In genomic region chr9:88481061-88481790, GRCm38 (mm10) we compare ENCODE assay signal across 8 mouse cellular contexts. TPM values are rescaled to one million over a fixed set of nuclear protein-coding genes. Genes with fewer than 3 reads are reported as not detected.
A peak's percentile ranks its signal among the peaks of the same experiment; 100 is the strongest.
DNase-seq lines count a peak whose midpoint lies in the region; ATAC-seq and TF ChIP-seq lines count a peak whose summit lies in the region.

No protein-coding gene starts in this region.

- no peaks in the 10 kb centered on the region for H3K9me3 ChIP-seq in heart, embryonic 12.5 days (replicated peaks)
- no peaks in the 10 kb centered on the region for H3K9me3 ChIP-seq in kidney, embryonic 15.5 days (replicated peaks)
- no peaks in the 10 kb centered on the region for H3K9me3 ChIP-seq in stomach, embryonic 16.5 days (replicated peaks; ENCODE audit: control insufficient read depth, low read length)

- peaks cover 11% of the 10 kb centered on the region for H3K79me2 ChIP-seq in liver, adult 2 months (ENCODE audit: control insufficient read depth, insufficient read depth, low read length)

- H3K4me1 ChIP-seq in embryonic fibroblast, embryonic 13.5 days (ENCODE audit: control insufficient read depth, insufficient read depth, low read length), result peaks cover 5% of the 10 kb centered on the region; the same call in 1 of the 2 replicates
- H3K4me1 ChIP-seq in heart, embryonic 12.5 days (replicated peaks), result peaks cover 15% of the 10 kb centered on the region
- H3K4me1 ChIP-seq in kidney, embryonic 15.5 days, result peaks cover 15% of the 10 kb centered on the region
- peaks cover 7% of the 10 kb centered on the region for H3K4me1 ChIP-seq in liver, adult 2 months (ENCODE audit: control insufficient read depth, insufficient read depth, low read length)
- peaks cover 5% of the 10 kb centered on the region for H3K4me1 ChIP-seq in stomach, embryonic 16.5 days (ENCODE audit: control insufficient read depth, insufficient read depth, low read length)

- under 1% methylated on average over 75 of the region's 78 CpGs for WGBS in heart, embryonic 12.5 days
- under 1% methylated on average over 77 of the region's 78 CpGs for WGBS in kidney, embryonic 15.5 days
- WGBS in liver, adult 2 months, result 1% methylated on average over 78 of the region's 78 CpGs
- under 1% methylated on average over 76 of the region's 78 CpGs for WGBS in stomach, embryonic 16.5 days

- peak overlapping the region; percentile 97 for H3K27ac ChIP-seq in embryonic fibroblast, embryonic 13.5 days (ENCODE audit: insufficient read depth, low read length)
- peak overlapping the region; percentile 98 for H3K27ac ChIP-seq in heart, embryonic 12.5 days (ENCODE audit: poor library complexity, severe bottlenecking)
- H3K27ac ChIP-seq in kidney, embryonic 15.5 days, result peak overlapping the region; percentile 99
- peak overlapping the region; percentile 97 for H3K27ac ChIP-seq in liver, adult 2 months (replicated peaks; ENCODE audit: insufficient read depth, low read depth, low read length)
- peak overlapping the region; percentile 99 for H3K27ac ChIP-seq in stomach, embryonic 16.5 days (ENCODE audit: low read length)

- peaks cover 11% of the 10 kb centered on the region for H3K36me3 ChIP-seq in heart, embryonic 12.5 days
- H3K36me3 ChIP-seq in kidney, embryonic 15.5 days, result peaks cover 13% of the 10 kb centered on the region
- H3K36me3 ChIP-seq in liver, adult 2 months (ENCODE audit: control insufficient read depth, insufficient read depth, low read length), result peaks cover 11% of the 10 kb centered on the region; the same call in 1 of the 2 replicates
- 0 out of 2 replicates have a peak, but pooled peaks cover 7% of the 10 kb centered on the region for H3K36me3 ChIP-seq in stomach, embryonic 16.5 days (ENCODE audit: control insufficient read depth, insufficient read depth, low read length)

- TF ChIP-seq POLR2A in embryonic fibroblast, embryonic 13.5 days (IDR thresholded peaks at IDR 0.05; ENCODE audit: low read depth, low read length), result no peak
- no peak for TF ChIP-seq POLR2A in liver, adult 2 months (IDR thresholded peaks at IDR 0.05; ENCODE audit: extremely low read depth, insufficient read depth, low read length)

- peak overlapping the region; percentile 94 for H3K4me2 ChIP-seq in heart, embryonic 12.5 days
- peak overlapping the region; percentile 72 for H3K4me2 ChIP-seq in kidney, embryonic 15.5 days
- peak overlapping the region; percentile 89 for H3K4me2 ChIP-seq in stomach, embryonic 16.5 days (ENCODE audit: low read depth, low read length)

- H3K9ac ChIP-seq in heart, embryonic 12.5 days, result peak overlapping the region; percentile 99
- H3K9ac ChIP-seq in kidney, embryonic 15.5 days, result peak overlapping the region; percentile 99
- H3K9ac ChIP-seq in liver, adult 2 months (ENCODE audit: low read depth, low read length), result peak overlapping the region; percentile 99
- H3K9ac ChIP-seq in stomach, embryonic 16.5 days (ENCODE audit: low read length), result peak overlapping the region; percentile 99

- peak overlapping the region; percentile 81 for H3K4me3 ChIP-seq in embryonic fibroblast, embryonic 13.5 days (ENCODE audit: insufficient read depth, low read length)
- H3K4me3 ChIP-seq in heart, embryonic 12.5 days, result peak overlapping the region; percentile 95
- peak overlapping the region; percentile 100 for H3K4me3 ChIP-seq in kidney, embryonic 15.5 days (replicated peaks)
- H3K4me3 ChIP-seq in liver, adult 2 months (ENCODE audit: insufficient read depth, low read depth, low read length), result peak overlapping the region; percentile 88
- peak overlapping the region; percentile 95 for H3K4me3 ChIP-seq in stomach, embryonic 16.5 days (replicated peaks; ENCODE audit: low read length)

- no peak for TF ChIP-seq CTCF in embryonic fibroblast, embryonic 13.5 days (IDR thresholded peaks at IDR 0.05; ENCODE audit: borderline replicate concordance, insufficient read depth, low read length)
- TF ChIP-seq CTCF in liver, adult 2 months (IDR thresholded peaks at IDR 0.05; ENCODE audit: low read depth, low read length), result no peak

- DNase-seq in CD4-positive, CD25-positive, alpha-beta regulatory T cell, adult 2 months (ENCODE audit: low read depth, low spot score), result peak; percentile 64
- peak; percentile 8 to 29 for DNase-seq in adrenal gland, postnatal 4 days (ENCODE audit: low spot score in 2 of 2)
- peak; percentile 30 for DNase-seq in liver, adult 2 months (ENCODE audit: extremely low read depth, low read depth, low spot score)
- peak; percentile 58 for DNase-seq in neural tube, embryonic 10.5 days (ENCODE audit: extremely low spot score, low spot score)

- ATAC-seq in heart, embryonic 12.5 days (ENCODE audit: insufficient number of reproducible peaks, low FRiP score), result peak; percentile 33
- peak; percentile 11 for ATAC-seq in kidney, embryonic 15.5 days (replicated peaks; ENCODE audit: low FRiP score)
- peak; percentile 5; the same call in 1 of the 2 replicates for ATAC-seq in stomach, embryonic 16.5 days (ENCODE audit: insufficient read depth, low FRiP score)

- H3K27me3 ChIP-seq in heart, embryonic 12.5 days (replicated peaks), result no peaks in the 10 kb centered on the region
- no peaks in the 10 kb centered on the region for H3K27me3 ChIP-seq in kidney, embryonic 15.5 days
- no peaks in the 10 kb centered on the region for H3K27me3 ChIP-seq in liver, adult 2 months (ENCODE audit: control insufficient read depth, insufficient read depth, low read length)
- no peaks in the 10 kb centered on the region for H3K27me3 ChIP-seq in stomach, embryonic 16.5 days (ENCODE audit: control insufficient read depth, insufficient read depth, low read length)

RNA-seq across cellular contexts. Expression of gene Syncrip, which starts 1.1 kb away (rescaled TPM):
- total RNA-seq in adrenal gland, postnatal 4 days (2021), result 100 to 1,000 TPM; 101 to 112 TPM
- 240 and 252 TPM in 2 replicates for polyA plus RNA-seq in embryonic fibroblast, embryonic 13.5 days (2011; ENCODE audit: insufficient read length, low read depth, missing spikeins)
- polyA plus RNA-seq in heart, embryonic 12.5 days (2016; fragmentation: Nextera tagmentation; extraction: Ambion mirVana), result 67.7 and 74.2 TPM in 2 replicates
- 103 and 110 TPM in 2 replicates for polyA plus RNA-seq in kidney, embryonic 15.5 days (2015; fragmentation: Nextera tagmentation; extraction: Ambion mirVana)
- total RNA-seq in liver, adult 2 months (2014; rRNA removed), result 21.0 and 21.3 TPM in 2 replicates
- 2.1 and 2.3 TPM in 2 replicates for polyA plus RNA-seq in liver, adult 2 months (2012; rRNA removed)
- 79.8 and 87.4 TPM in 2 replicates for polyA plus RNA-seq in stomach, embryonic 16.5 days (2015; fragmentation: Nextera tagmentation; extraction: Ambion mirVana)

RNA-seq across cellular contexts. Expression of gene Gm20537, which starts 24.8 kb away (rescaled TPM):
- 1 to 10 TPM in 1 of 2 experiments, under 1 TPM in 1; 0.73 to 1.3 TPM for total RNA-seq in adrenal gland, postnatal 4 days (2021)
- 12.3 and 19.7 TPM in 2 replicates for polyA plus RNA-seq in embryonic fibroblast, embryonic 13.5 days (2011; ENCODE audit: insufficient read length, low read depth, missing spikeins)
- polyA plus RNA-seq in heart, embryonic 12.5 days (2016; fragmentation: Nextera tagmentation; extraction: Ambion mirVana), result 0.98 TPM in 1 of 2 replicates, not detected in the other
- polyA plus RNA-seq in kidney, embryonic 15.5 days (2015; fragmentation: Nextera tagmentation; extraction: Ambion mirVana), result 0.23 and 0.45 TPM in 2 replicates
- 0.83 TPM in 1 of 2 replicates, not detected in the other for total RNA-seq in liver, adult 2 months (2014; rRNA removed)
- 0.91 and 1.1 TPM in 2 replicates for polyA plus RNA-seq in liver, adult 2 months (2012; rRNA removed)
- 0.40 and 1.2 TPM in 2 replicates for polyA plus RNA-seq in stomach, embryonic 16.5 days (2015; fragmentation: Nextera tagmentation; extraction: Ambion mirVana)

RNA-seq across cellular contexts. Expression of gene Snx14, which starts 42.5 kb away (rescaled TPM):
- 10 to 100 TPM; 59.0 to 60.1 TPM for total RNA-seq in adrenal gland, postnatal 4 days (2021)
- polyA plus RNA-seq in embryonic fibroblast, embryonic 13.5 days (2011; ENCODE audit: insufficient read length, low read depth, missing spikeins), result 33.9 and 34.3 TPM in 2 replicates
- polyA plus RNA-seq in heart, embryonic 12.5 days (2016; fragmentation: Nextera tagmentation; extraction: Ambion mirVana), result 32.2 and 33.5 TPM in 2 replicates
- 26.8 and 30.0 TPM in 2 replicates for polyA plus RNA-seq in kidney, embryonic 15.5 days (2015; fragmentation: Nextera tagmentation; extraction: Ambion mirVana)
- total RNA-seq in liver, adult 2 months (2014; rRNA removed), result 23.2 and 23.6 TPM in 2 replicates
- polyA plus RNA-seq in liver, adult 2 months (2012; rRNA removed), result 9.0 and 9.1 TPM in 2 replicates
- polyA plus RNA-seq in stomach, embryonic 16.5 days (2015; fragmentation: Nextera tagmentation; extraction: Ambion mirVana), result 35.6 and 36.0 TPM in 2 replicates

Comparison
In these comparisons a context has a peak if more than half of its experiments do, and no peak if none do; other contexts are left out.
1. Peak in every context shown above with its lines: DNase-seq, ATAC-seq, H3K4me3 ChIP-seq and H3K27ac ChIP-seq.
2. RNA of gene Syncrip, which starts 1.1 kb away (polyA plus RNA-seq): 240 to 252 TPM in embryonic fibroblast, embryonic 13.5 days, 103 to 110 TPM in kidney, embryonic 15.5 days, 79.8 to 87.4 TPM in stomach, embryonic 16.5 days and 67.7 to 74.2 TPM in heart, embryonic 12.5 days; 2.1 to 2.3 TPM in liver, adult 2 months; every median in the first group is over 10 times any median in the second.